Mouse (Mus musculus) embryonic facial prominence, embryonic 15.5 days (tissue): ENCODE data around the gene a. TPM values are rescaled to one million over a fixed set of nuclear protein-coding genes. Genes with fewer than 3 reads are reported as not detected.
A peak's percentile ranks its signal among the peaks of the same experiment; 100 is the strongest.
"Not testable (repeated sequence)": the region's sequence is repeated elsewhere in the genome, so short reads cannot be mapped to it uniquely, and the experiment has no call there.

ENCODE experiments used
- ATAC-seq: fragments of 200-750 bp; cut with Nextera tagmentation; 2 replicates; pipeline ENCODE4 v1.8.0; 2017; ENCODE audit warnings: low read depth, moderate TSS enrichment; ENCODE audit not compliant: insufficient number of reproducible peaks, low FRiP score, low TSS enrichment
- H3K27ac ChIP-seq: fragments of 300-500 bp; sonication (generic); replicated peaks from 2 replicates; pipeline ENCODE4 v1.5.1; 2015; ENCODE audit warnings: mild to moderate bottlenecking, inconsistent platforms
- H3K27me3 ChIP-seq: fragments of 300-500 bp; sonication (generic); 2 replicates; pipeline ENCODE4 v1.6.1; 2015; ENCODE audit warnings: inconsistent platforms
- H3K36me3 ChIP-seq: fragments of 300-500 bp; sonication (generic); 2 replicates; pipeline ENCODE4 v1.6.1; 2015; ENCODE audit warnings: mild to moderate bottlenecking, inconsistent platforms
- H3K4me1 ChIP-seq: fragments of 300-500 bp; sonication (generic); 2 replicates; pipeline ENCODE4 v1.6.1; 2015; ENCODE audit warnings: inconsistent platforms
- H3K4me2 ChIP-seq: fragments of 300-500 bp; sonication (generic); replicated peaks from 2 replicates; pipeline ENCODE4 v1.6.1; 2015; ENCODE audit warnings: mild to moderate bottlenecking, inconsistent platforms
- H3K4me3 ChIP-seq: fragments of 300-500 bp; sonication (generic); replicated peaks from 2 replicates; pipeline ENCODE4 v1.5.1; 2015; ENCODE audit warnings: mild to moderate bottlenecking, inconsistent platforms
- H3K9ac ChIP-seq: fragments of 300-500 bp; sonication (generic); 2 replicates; pipeline ENCODE4 v1.6.1; 2015; ENCODE audit warnings: inconsistent platforms
- H3K9me3 ChIP-seq: fragments of 300-500 bp; sonication (generic); replicated peaks from 2 replicates; pipeline ENCODE4 v1.6.1; 2016; ENCODE audit warnings: inconsistent platforms
- WGBS: fragments of 180-500 bp; shearing (Covaris S2); methylation state at CpG from one replicate; pipeline ENCODE4 v1.1.7; 2015; 5-methylcytosine and 5-hydroxymethylcytosine counted together
- polyA plus RNA-seq: library from polyadenylated mRNA; unstranded; fragments of >200 nt; fragmentation: Nextera tagmentation; extraction: Ambion mirVana; gene quantifications from 2 replicates; pipeline ENCODE4 v1.2.1, GENCODE M21; 2015

Gene a
- polyA plus RNA-seq, 1 experiment from 2014 or later = 18.8 TPM

DNA sequence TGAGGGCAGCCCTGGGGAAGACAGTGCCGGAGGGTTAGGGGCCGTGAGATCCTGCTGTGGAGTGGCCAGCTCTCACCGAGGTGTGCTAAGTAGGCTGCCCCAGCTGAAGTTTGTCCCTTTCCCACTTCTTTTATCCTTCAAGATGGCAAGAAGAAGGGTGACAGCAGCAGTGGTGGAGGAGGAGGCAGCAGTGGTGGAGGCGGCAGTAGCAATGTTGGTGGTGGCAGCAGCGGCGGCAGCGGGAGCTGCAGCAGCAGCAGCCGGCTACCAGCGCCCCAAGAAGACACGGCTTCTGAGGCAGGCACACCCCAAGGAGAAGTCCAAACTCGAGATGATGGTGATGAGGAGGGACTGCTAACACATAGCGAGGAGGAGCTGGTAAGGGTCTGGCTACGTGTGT lies 72.5 kb downstream of the a start:
- Histone ChIP-seq H3K9ac (no peak overlapping the region), H3K4me3 (no peak overlapping the region), H3K27ac (no peak overlapping the region), H3K4me2 (no peak overlapping the region), H3K4me1 (no peaks in the 10 kb centered on the region), H3K36me3 (peaks cover 86% of the 10 kb centered on the region), H3K27me3 (no peaks in the 10 kb centered on the region), H3K9me3 (no peaks in the 10 kb centered on the region)
- ATAC-seq = no peak
- whole genome bisulfite sequencing = 94% methylated on average over 13 of the region's 13 CpGs

DNA sequence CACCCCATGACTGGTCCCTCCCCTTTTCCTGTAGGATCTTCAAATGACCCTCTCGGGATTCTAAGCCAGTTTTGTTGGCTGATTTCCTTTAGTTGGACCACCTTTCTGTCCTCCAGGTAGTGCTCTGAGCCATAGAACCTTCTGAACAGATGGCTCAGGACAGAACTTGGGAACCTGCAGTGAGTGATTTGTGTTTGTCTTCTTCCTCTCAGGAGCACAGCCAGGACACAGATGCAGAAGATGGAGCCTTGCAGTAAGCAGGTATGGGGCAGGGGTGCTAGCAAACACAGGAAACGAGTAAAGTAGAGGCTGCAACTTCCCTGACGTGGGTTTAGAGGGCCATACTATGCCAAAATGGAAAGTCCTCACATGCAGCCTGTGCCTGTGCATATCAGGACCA lies 74.5 kb downstream of the a start:
- no peaks in the 10 kb centered on the region for H3K9me3 ChIP-seq
- H3K27me3 ChIP-seq = no peaks in the 10 kb centered on the region
- WGBS = 79% methylated on average over 3 of the region's 3 CpGs
- H3K4me2 ChIP-seq = no peak overlapping the region
- H3K4me1 ChIP-seq = no peaks in the 10 kb centered on the region
- no peak overlapping the region for H3K4me3 ChIP-seq
- H3K36me3 ChIP-seq = peaks cover 88% of the 10 kb centered on the region
- ATAC-seq = no peak
- H3K9ac ChIP-seq = no peak overlapping the region
- no peak overlapping the region for H3K27ac ChIP-seq

- WGBS = 95% methylated on average over 1 of the region's 1 CpGs
- H3K4me3 ChIP-seq = no peak overlapping the region
- no peak overlapping the region for H3K9ac ChIP-seq
- no peak overlapping the region for H3K4me2 ChIP-seq
- ATAC-seq = no peak
- H3K4me1 ChIP-seq = no peaks in the 10 kb centered on the region
- no peaks in the 10 kb centered on the region for H3K27me3 ChIP-seq
- H3K9me3 ChIP-seq = no peaks in the 10 kb centered on the region
- no peak overlapping the region for H3K27ac ChIP-seq
- H3K36me3 ChIP-seq = peaks cover 86% of the 10 kb centered on the region
These were observed 76.9 kb downstream of the a start for GRCm38 (mm10) chr2:154868106-154868505.

DNA sequence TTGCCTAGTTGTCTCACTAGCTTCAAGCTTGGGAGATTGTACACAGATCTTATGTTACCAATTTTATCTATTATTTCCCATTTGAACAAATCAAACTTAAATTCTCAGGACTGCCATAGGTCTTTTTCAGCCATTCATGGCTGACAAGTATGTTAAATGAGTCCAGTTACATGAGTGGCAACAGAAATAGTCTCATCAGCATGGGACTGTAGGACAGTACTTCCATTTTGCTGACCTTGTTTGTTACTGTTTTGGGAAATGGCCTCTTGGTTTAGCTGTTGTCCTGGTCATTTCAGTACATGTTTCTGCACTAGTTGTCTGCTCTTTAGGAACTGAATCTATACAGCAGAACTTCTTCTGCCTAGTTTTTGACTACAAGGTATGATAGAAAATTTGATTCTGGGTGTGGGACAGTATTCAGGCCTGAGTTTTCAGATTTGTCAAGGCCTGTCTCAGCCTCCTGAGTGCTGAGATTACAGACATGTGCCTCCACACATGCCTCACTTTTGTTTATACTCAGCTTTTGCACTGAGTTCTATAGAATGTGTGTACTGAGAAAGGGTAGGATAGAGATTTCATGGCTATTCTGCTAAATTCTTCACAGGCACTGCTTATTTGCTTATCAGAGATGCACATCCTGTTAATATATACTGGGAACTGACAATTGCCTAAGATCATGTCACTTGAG lies 78.9 kb downstream of the a start:
- Histone ChIP-seq H3K27me3 (no peaks in the 10 kb centered on the region), H3K4me2 (no peak overlapping the region), H3K36me3 (peaks cover 80% of the 10 kb centered on the region), H3K9me3 (no peaks in the 10 kb centered on the region), H3K4me3 (no peak overlapping the region), H3K27ac (no peak overlapping the region), H3K4me1 (no peaks in the 10 kb centered on the region), H3K9ac (no peak overlapping the region)
- ATAC-seq = no peak

DNA sequence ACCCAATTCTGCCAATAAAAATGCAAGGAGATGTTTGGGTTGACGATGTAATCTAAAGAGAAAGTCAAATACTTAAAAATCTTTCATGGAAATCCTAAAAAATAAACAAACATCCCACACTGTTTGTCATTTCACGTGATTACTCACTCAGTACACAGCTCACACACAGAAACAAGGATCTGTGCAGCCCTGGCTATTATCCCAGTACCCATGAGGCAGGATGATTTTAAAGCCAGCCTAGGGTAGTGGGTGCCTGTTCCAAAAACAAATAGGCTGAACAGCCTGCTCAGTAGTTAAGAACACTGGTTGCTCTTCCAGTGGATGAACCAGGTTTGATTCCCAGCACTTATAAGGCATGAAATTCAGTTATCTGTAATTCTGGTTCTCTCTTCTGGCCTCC lies 85.4 kb downstream of the a start:
- H3K4me1 ChIP-seq = no peaks in the 10 kb centered on the region
- H3K27me3 ChIP-seq = no peaks in the 10 kb centered on the region
- ATAC-seq = no peak
- H3K9me3 ChIP-seq = no peaks in the 10 kb centered on the region
- WGBS = 79% methylated on average over 2 of the region's 2 CpGs
- H3K9ac ChIP-seq = no peak overlapping the region
- no peak overlapping the region for H3K4me2 ChIP-seq
- H3K4me3 ChIP-seq = no peak overlapping the region
- H3K27ac ChIP-seq = no peak overlapping the region
- peaks cover 57% of the 10 kb centered on the region for H3K36me3 ChIP-seq

DNA sequence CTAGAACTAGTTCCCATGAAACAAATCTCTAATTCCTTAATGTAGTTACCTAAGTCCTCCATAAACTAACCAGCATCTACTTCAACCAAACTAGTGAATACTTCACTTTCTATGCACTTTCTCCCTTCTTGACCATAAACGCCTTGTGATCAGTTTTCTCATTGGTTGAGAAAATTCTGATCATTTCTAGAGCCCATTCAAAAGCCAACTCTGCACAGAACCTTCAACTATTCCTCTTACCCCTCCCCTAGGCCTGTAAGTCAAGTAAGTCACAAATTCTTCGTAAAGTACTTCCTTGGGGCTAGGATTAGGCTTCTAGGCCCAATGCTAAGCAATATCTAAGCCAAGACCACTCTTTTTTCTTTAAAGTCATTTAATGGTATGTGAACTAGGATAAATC lies 100.4 kb downstream of the a start:
- WGBS = 6% methylated on average over 2 of the region's 2 CpGs
- H3K27ac ChIP-seq = peak overlapping the region; percentile 90; the same call in 1 of the 2 replicates
- H3K9ac ChIP-seq = peak overlapping the region; percentile 82
- H3K9me3 ChIP-seq = no peaks in the 10 kb centered on the region
- H3K27me3 ChIP-seq = no peaks in the 10 kb centered on the region
- H3K36me3 ChIP-seq = peaks cover 14% of the 10 kb centered on the region
- H3K4me3 ChIP-seq = peak overlapping the region; percentile 63
- H3K4me2 ChIP-seq = peak overlapping the region; percentile 55
- no peak for ATAC-seq
- peaks cover 10% of the 10 kb centered on the region for H3K4me1 ChIP-seq

DNA sequence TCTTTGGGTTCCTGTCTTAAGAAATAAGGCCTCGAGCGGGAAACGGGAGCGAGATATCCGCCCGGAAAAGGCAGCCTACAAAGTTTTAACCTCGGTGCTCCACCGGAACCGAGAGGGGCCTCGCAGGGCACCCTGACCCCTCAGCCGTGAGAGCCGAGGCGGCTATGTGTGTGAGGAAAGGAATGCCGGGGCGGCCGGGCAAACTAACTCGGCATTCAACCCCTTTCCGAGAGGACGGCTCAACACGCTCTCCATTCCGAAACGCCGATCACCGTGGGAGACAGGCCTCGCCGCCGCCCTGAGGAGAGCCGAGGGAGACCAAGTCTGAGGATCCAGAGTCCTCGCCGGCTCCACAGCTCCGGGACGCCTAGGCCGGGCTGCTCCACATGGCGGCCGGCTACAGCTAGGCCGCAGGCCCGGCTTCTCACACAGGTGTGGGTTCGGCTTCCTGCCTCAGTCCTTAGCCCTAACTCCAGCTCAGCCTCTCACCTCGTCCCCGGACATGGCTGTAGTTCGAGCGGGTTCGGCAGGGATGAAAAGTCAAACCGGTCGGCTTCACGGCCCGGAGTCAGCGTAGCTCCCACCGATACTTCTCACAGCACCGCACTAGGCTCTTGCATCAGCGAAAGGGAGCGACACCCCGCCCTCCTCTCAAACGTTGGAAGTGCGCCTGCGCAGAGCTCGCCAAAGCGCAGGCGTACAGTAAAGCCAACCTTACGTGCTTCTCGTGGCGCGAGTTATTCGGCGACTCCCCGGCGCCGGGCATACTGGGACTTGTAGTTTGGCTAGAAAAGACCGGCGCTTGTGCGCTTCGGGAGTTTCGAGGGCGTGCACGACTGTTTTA lies 101.2 kb downstream of the a start, which contains the start of gene Eif2s2:
Eif2s2 (minus strand) TSS at position 735 of the 844 bp plus-strand sequence.
- peak within 1 kb of the TSS; percentile 90 for H3K27ac ChIP-seq

DNA sequence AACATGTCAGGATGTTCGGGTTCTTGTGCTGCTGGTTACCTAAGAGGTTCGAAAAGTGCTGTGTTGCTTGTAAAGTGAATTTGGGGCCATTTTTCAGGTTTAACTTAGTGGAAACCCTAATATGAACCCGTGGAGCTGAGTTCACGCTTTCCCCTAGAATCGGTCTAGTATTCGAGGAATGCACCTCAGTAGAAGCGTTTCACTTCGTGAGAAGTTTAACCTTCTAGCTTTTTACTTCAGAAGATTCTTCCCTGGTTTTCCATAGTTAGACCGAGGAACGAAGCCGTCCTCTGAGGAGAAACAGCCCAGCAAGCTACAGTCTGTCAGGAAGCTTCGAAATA lies 101.8 kb downstream of the a start:
- peak; percentile 27; the same call in 1 of the 2 replicates for ATAC-seq
- WGBS = 8% methylated on average over 12 of the region's 12 CpGs

More for the DNA sequence above, 101.2 kb downstream of the a start, which contains the start of gene Eif2s2:
- Histone ChIP-seq H3K4me3 (peak within 1 kb of the TSS; percentile 63), H3K4me2 (peak within 1 kb of the TSS; percentile 55), H3K9ac (peak within 1 kb of the TSS; percentile 82), H3K27me3 (no peaks in the 10 kb centered on the region), H3K4me1 (peaks cover 10% of the 10 kb centered on the region), H3K9me3 (no peaks in the 10 kb centered on the region), H3K36me3 (0 out of 2 replicates have a peak, but pooled peaks cover 8% of the 10 kb centered on the region)
- ATAC-seq = peak; percentile 96
- under 1% methylated on average over 75 of the region's 75 CpGs for WGBS

DNA sequence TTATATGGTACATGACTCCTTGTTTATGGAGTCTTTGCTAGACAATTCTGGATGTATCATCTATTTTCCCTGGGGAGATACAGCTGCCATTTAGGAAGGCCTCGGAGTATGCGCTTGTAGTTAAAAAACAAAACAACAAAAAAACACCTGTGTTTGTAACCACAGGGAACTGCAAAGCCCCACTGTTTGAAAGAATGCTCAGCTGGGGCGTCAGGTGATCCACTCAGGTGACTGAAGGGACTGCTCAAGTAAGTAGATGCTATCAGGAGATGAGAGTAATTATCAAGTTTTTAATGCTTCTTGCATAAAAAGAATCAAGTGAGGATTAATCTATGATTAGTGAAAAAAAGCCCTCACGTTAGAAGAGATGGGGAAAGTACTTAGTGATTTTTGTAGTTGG lies 102.3 kb downstream of the a start:
- Histone ChIP-seq H3K27me3 (no peaks in the 10 kb centered on the region), H3K4me1 (peaks cover 10% of the 10 kb centered on the region), H3K27ac (no peak overlapping the region), H3K9ac (no peak overlapping the region), H3K4me3 (peak overlapping the region; percentile 63; the same call in 1 of the 2 replicates), H3K9me3 (no peaks in the 10 kb centered on the region), H3K36me3 (no peaks in the 10 kb centered on the region), H3K4me2 (peak overlapping the region; percentile 55)
- no peak for ATAC-seq
- WGBS = 51% methylated on average over 4 of the region's 4 CpGs

More for the DNA sequence above, 101.8 kb downstream of the a start:
- Histone ChIP-seq H3K27me3 (no peaks in the 10 kb centered on the region), H3K9me3 (no peaks in the 10 kb centered on the region), H3K36me3 (0 out of 2 replicates have a peak, but pooled peaks cover 4% of the 10 kb centered on the region), H3K4me1 (peaks cover 10% of the 10 kb centered on the region), H3K4me2 (peak overlapping the region; percentile 55), H3K9ac (0 out of 2 replicates have a peak overlapping the region, but pooled peaks have one; percentile 9), H3K4me3 (peak overlapping the region; percentile 63), H3K27ac (peak overlapping the region; percentile 53; the same call in 1 of the 2 replicates)

GRCm38 (mm10) chr2:154899004-154899403 lies 107.8 kb downstream of the a start:
- not testable (repeated sequence) for H3K4me2 ChIP-seq, H3K36me3 ChIP-seq, H3K4me1 ChIP-seq, H3K27me3 ChIP-seq, H3K9ac ChIP-seq, H3K4me3 ChIP-seq, H3K9me3 ChIP-seq, ATAC-seq, H3K27ac ChIP-seq
- 82% methylated on average over 8 of the region's 8 CpGs for WGBS

DNA sequence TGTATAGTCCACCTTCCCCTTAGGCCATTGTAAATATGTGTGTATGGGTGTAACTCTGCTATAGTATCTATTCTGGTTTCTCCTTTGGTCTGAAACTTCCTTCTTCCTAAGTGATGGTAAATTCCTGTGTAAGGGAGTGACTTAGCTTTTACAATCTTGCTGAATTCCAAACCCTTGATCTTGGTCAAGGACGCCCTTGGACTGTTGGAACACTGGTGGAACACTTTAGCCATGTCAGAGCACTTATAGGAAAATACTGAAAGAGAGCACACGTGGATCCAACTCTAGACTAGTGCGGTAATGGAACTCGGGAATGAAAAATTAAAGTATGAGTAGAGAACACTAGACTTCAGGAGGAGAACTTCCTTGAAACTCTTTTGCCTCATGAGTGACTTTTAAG lies 108.2 kb downstream of the a start:
- 84% methylated on average over 4 of the region's 4 CpGs for WGBS
- not testable (repeated sequence) for ATAC-seq, H3K27me3 ChIP-seq, H3K9me3 ChIP-seq, H3K4me2 ChIP-seq, H3K27ac ChIP-seq, H3K4me1 ChIP-seq, H3K9ac ChIP-seq, H3K4me3 ChIP-seq, H3K36me3 ChIP-seq
